Mouse (Mus musculus) heart, adult 2 months (tissue): ENCODE measurements around the gene Pcsk7. TPM values are rescaled to one million over a fixed set of nuclear protein-coding genes. Genes with fewer than 3 reads are reported as not detected.
A peak's percentile ranks its signal among the peaks of the same experiment; 100 is the strongest.

Experiments
- DNase-seq, 2 experiments: peaks; one replicate each; pipeline ENCODE4 v3.0.0; 2021
- H3K27ac ChIP-seq: fragments of 200-600 bp; 2 replicates; pipeline ENCODE4 v1.8.1; 2022
- H3K27me3 ChIP-seq: fragments of 200-500 bp; 2 replicates; pipeline ENCODE4 v1.6.1; 2012; ENCODE audit warnings: mild to moderate bottlenecking, low read length, inconsistent platforms, mixed read lengths; ENCODE audit not compliant: control insufficient read depth, insufficient read depth
- H3K36me3 ChIP-seq: fragments of 200-500 bp; 2 replicates; pipeline ENCODE4 v1.6.1; 2012; ENCODE audit warnings: low read length, inconsistent platforms; ENCODE audit not compliant: control insufficient read depth, insufficient read depth
- H3K4me1 ChIP-seq: fragments of 200-500 bp; 2 replicates; pipeline ENCODE4 v1.6.1; 2011; ENCODE audit warnings: low read length; ENCODE audit not compliant: control insufficient read depth, insufficient read depth
- H3K4me3 ChIP-seq: fragments of 200-600 bp; 2 replicates; pipeline ENCODE4 v1.8.1; 2022
- H3K79me2 ChIP-seq: fragments of 200-500 bp; replicated peaks from 2 replicates; pipeline ENCODE4 v1.6.1; 2012; ENCODE audit warnings: mild to moderate bottlenecking, inconsistent platforms, low read length, moderate library complexity, mixed read lengths; ENCODE audit not compliant: control insufficient read depth, insufficient read depth
- H3K9ac ChIP-seq: fragments of 200-500 bp; 2 replicates; pipeline ENCODE4 v1.6.1; 2012; ENCODE audit warnings: low read depth, mild to moderate bottlenecking, control low read depth, inconsistent platforms, low read length, mixed read lengths
- CTCF ChIP-seq: fragments of 200-600 bp; IDR thresholded peaks from 2 replicates; pipeline ENCODE4 v1.8.1; 2022; ENCODE audit warnings: antibody characterized with exemption, mild to moderate bottlenecking, moderate library complexity
- EP300 ChIP-seq: fragments of 200-500 bp; IDR thresholded peaks from 2 replicates; pipeline ENCODE4 v1.6.1; 2011; ENCODE audit warnings: low read depth, low read length, control low read depth; ENCODE audit not compliant: insufficient read depth
- POLR2A ChIP-seq: fragments of 200-500 bp; IDR thresholded peaks from 2 replicates; pipeline ENCODE4 v1.6.1; 2011; ENCODE audit warnings: mild to moderate bottlenecking, low read depth, low read length, control low read depth; ENCODE audit not compliant: insufficient read depth
- WGBS: fragments of 180-500 bp; shearing (Covaris S2); methylation state at CpG from one replicate; pipeline ENCODE4 v1.1.7; 2018; 5-methylcytosine and 5-hydroxymethylcytosine counted together
- intact Hi-C: fragments of 180-260 bp; cut with DNase I; formaldehyde crosslinking; loops from one replicate; pipeline ENCODE4 v1.15.1; 2025
- polyA plus RNA-seq: library from polyadenylated mRNA; depleted of rRNA; stranded (reverse); fragments of >200 nt; gene quantifications from 2 replicates; pipeline ENCODE4 v1.2.3, GENCODE M21; 2012
- total RNA-seq, 2 experiments: library from RNA; stranded (reverse); gene quantifications; 2 replicates each; pipeline ENCODE4 v1.2.3; 2021

The Pcsk7 gene
- total and polyA plus RNA-seq, 3 experiments, result 12.2 to 18.4 (median 13.9) TPM

- Histone ChIP-seq H3K79me2 (no peaks in the 10 kb centered on the region), H3K36me3 (peaks cover 2% of the 10 kb centered on the region), H3K9ac (no peak overlapping the region), H3K27me3 (no peaks in the 10 kb centered on the region), H3K4me1 (peaks cover 6% of the 10 kb centered on the region), H3K27ac (no peak overlapping the region), H3K4me3 (no peak overlapping the region)
- 93% methylated on average over 2 of the region's 2 CpGs for WGBS
- TF ChIP-seq CTCF, result no peak
- no peak for TF ChIP-seq EP300
- TF ChIP-seq POLR2A, result no peak
- no peak for DNase-seq
- intact Hi-C loops, result no loop called here
Measured at GRCm38 (mm10) chr9:45915659-45916058, 9.4 kb downstream of the Pcsk7 start.

GRCm38 (mm10) chr9:45917041-45917934 is 11.0 kb downstream of the Pcsk7 start:
- no peak overlapping the region for H3K4me3 ChIP-seq
- no peak overlapping the region for H3K9ac ChIP-seq
- H3K36me3 ChIP-seq, result peaks cover 2% of the 10 kb centered on the region
- TF ChIP-seq CTCF (no peak), POLR2A (no peak), EP300 (no peak)
- peak overlapping the region; percentile 47 for H3K27ac ChIP-seq
- H3K4me1 ChIP-seq, result peaks cover 6% of the 10 kb centered on the region
- intact Hi-C loops, result no loop called here
- no peaks in the 10 kb centered on the region for H3K79me2 ChIP-seq
- no peaks in the 10 kb centered on the region for H3K27me3 ChIP-seq
- 43% methylated on average over 5 of the region's 5 CpGs for WGBS
- peak; percentile 60 to 66 for DNase-seq

DNA sequence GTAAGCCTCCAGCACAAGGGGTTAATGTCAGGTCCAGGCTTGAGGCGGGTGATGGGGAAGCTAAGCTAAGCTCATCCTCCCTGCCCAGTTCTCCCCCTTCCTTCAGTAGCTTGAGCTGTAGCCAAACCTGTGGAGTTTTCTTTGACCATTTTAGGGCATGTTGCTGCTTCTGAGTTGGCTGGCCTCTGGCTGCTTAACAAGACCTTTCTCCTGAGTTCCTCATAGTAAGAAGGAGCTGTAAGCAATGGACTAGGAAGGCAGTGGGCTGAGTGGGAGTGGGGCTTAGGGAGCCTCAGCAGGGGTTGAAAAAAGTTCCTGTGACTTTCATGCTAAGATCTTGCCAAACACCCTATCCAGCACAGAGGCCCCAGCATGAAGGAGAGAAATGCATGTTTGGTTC is 13.6 kb downstream of the Pcsk7 start:
- Histone ChIP-seq H3K27me3 (no peaks in the 10 kb centered on the region), H3K4me3 (no peak overlapping the region), H3K4me1 (peaks cover 6% of the 10 kb centered on the region), H3K36me3 (peaks cover 2% of the 10 kb centered on the region), H3K9ac (no peak overlapping the region), H3K79me2 (no peaks in the 10 kb centered on the region), H3K27ac (no peak overlapping the region; the same call in 1 of the 2 replicates)
- intact Hi-C loops, result loop anchor here (5.0 kb wide), 1 partner anchor 843 kb away; the partner anchor contains the start of gene Jaml
- no peak for TF ChIP-seq POLR2A
- no peak for TF ChIP-seq CTCF
- TF ChIP-seq EP300, result no peak
- DNase-seq, result peak in 1 of 2 experiments; percentile 13
- WGBS, result 26% methylated on average over 1 of the region's 1 CpGs

DNA sequence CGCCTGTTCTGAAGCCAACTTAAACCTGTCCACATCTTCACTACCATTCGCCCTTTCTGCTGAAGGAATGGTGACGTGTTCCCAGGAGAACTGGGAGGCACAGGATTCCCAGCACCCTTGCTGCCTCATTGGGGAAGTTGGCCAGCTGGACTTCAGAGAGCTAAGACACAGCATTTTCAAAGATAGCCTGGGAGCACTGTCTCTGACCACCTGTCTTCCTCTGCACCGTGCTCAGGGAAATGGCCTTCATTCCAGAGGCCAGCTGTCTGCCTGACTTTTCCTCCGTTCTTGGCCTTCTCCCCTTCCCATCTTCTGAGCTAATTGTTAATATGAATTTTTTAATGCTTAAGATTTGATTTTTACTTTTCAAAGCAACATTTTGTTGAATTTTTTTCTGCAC is 23.0 kb downstream of the Pcsk7 start:
- no peak for DNase-seq
- Histone ChIP-seq H3K36me3 (no peaks in the 10 kb centered on the region), H3K9ac (no peak overlapping the region), H3K27me3 (no peaks in the 10 kb centered on the region), H3K4me1 (peaks cover 3% of the 10 kb centered on the region), H3K79me2 (no peaks in the 10 kb centered on the region), H3K27ac (no peak overlapping the region), H3K4me3 (no peak overlapping the region)
- WGBS, result 81% methylated on average over 5 of the region's 5 CpGs
- intact Hi-C loops, result no loop called here
- no peak for TF ChIP-seq POLR2A
- no peak for TF ChIP-seq CTCF
- no peak for TF ChIP-seq EP300

DNA sequence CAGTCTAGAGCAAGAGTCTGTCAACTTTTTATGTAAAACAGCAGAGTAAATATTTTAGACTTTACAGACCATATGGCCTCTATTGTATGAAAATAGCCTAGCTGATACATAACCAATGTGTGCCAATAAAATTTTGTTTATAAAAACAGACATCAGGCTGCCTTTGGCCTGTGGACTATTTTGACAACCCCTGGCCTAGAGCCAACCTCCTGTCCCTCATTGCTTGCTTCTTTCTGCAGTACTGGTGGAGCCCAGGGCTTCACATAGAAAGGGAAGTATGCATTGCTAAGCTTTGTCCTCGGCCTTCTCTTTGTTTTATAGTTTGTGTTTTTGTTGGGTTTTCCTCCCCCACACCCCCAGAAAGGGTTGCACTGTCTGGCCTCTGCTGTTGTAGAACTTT is 25.7 kb downstream of the Pcsk7 start:
- DNase-seq, result no peak
- peaks cover 3% of the 10 kb centered on the region for H3K4me1 ChIP-seq
- no peak overlapping the region for H3K27ac ChIP-seq
- H3K27me3 ChIP-seq, result no peaks in the 10 kb centered on the region
- H3K4me3 ChIP-seq, result no peak overlapping the region
- H3K9ac ChIP-seq, result no peak overlapping the region
- H3K36me3 ChIP-seq, result no peaks in the 10 kb centered on the region
- intact Hi-C loops, result no loop called here
- WGBS, result 18% methylated on average over 1 of the region's 1 CpGs
- no peaks in the 10 kb centered on the region for H3K79me2 ChIP-seq
- TF ChIP-seq EP300 (no peak), POLR2A (no peak), CTCF (no peak)

GRCm38 (mm10) chr9:45932571-45933415 is 26.5 kb downstream of the Pcsk7 start:
- Histone ChIP-seq H3K79me2 (no peaks in the 10 kb centered on the region), H3K27ac (peak overlapping the region; percentile 44), H3K9ac (peak overlapping the region; percentile 8; the same call in 1 of the 2 replicates), H3K36me3 (no peaks in the 10 kb centered on the region), H3K4me1 (peaks cover 3% of the 10 kb centered on the region), H3K4me3 (no peak overlapping the region), H3K27me3 (no peaks in the 10 kb centered on the region)
- TF ChIP-seq POLR2A (0 out of 2 replicates have a peak, but pooled peaks have one; percentile 15), CTCF (no peak)
- intact Hi-C loops, result no loop called here
- no peak for DNase-seq
- 58% methylated on average over 11 of the region's 11 CpGs for WGBS
